Mouse (Mus musculus): ENCODE results near the gene Olfr934. TPM values are rescaled to one million over a fixed set of nuclear protein-coding genes. Genes with fewer than 3 reads are reported as not detected.

Gene Olfr934
- not detected in 2 replicates for polyA plus RNA-seq (2012; rRNA removed)

DNA sequence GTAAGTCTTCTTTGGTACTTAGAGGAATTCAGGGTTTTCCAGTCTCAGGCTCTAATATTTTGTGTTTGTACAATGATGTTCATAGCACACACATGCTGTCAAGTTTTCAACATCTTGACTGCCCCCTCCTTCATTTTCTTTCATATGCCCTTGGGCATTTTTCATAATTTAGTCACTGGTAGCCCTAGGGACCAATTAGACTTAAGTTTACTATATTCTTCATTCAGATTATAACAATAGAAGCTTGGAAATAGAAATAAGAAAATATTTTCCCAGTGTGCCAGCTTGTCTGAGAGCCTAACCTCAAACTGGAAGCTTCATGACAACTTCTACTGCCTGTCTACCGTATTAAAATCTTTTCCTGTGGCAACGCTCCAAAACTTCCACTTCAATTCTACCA is at the start of gene Olfr934:
Gene Olfr934, minus strand, starts transcription at position 101 of the 400 bp plus-strand sequence.

DNA sequence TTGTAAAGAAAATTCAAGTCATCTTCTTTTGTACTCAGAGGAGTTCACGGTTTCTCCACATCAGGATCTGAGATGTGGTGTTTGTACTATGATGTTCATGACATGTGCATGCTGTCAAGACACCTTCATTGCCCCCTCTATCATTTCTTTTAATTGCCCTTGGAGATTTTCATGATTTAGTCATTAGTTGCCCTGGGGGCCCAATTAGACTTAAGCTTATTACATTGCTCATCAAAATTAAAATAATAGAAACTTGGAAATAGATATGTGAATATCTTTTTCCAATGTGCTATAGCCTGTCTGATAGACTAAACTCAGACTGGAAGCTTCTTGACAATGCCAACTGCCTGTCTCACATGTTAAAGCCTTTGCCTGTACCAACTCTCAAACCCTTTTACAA is 35.2 kb upstream of the Olfr934 start, which contains the start of gene Olfr146:
Gene Olfr146, minus strand, starts transcription at position 101 of the 400 bp plus-strand sequence.

DNA sequence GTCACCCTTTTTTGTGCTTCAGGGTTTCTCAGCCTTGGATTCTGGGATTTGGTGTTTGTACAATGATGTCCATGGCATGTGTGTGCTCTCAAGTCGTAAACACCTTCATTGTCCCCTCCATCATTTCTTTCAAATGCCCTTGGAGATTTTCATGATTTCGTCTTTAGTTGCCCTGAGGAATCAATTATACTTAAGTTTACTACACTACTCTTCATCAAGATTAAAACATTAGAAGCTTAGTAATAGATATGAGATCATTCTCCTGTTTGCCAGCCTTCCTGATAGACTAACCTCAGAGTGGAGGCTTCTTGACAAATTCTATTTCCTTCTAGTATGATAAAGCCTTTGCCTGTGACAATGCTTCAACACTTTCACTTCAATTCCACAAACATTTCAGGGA is 11.5 kb upstream of the Olfr934 start, which contains the start of gene Olfr935:
Gene Olfr935, minus strand, starts transcription at position 101 of the 400 bp plus-strand sequence.

DNA sequence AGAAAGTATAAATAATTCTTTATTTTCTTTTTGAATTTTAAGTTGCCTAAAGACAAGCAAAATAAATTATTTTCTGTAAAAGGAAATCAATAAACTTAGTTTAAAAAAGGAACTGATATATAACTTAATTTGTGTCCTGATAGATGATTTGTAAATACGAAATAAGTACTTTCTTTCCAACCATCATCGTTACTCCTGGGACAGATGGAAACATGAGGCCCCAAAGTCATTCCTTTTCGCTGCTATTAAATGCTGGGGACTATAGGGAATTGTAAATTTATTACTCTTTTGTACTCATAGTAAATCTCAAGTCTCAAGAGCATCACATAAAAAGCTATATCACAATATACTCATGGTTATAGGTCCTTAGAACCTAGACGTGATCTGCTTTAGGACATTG is 16.1 kb downstream of the Olfr934 start, which contains the start of gene Olfr933:
Gene Olfr933, plus strand, starts transcription at position 301 of the 400 bp plus-strand sequence.

Other genes with a start within 250 kb of the Olfr934 start
- gene Olfr920, start 236.0 kb downstream of the Olfr934 start, polyA plus RNA-seq (2012; rRNA removed) = 0.04 and 0.05 TPM in 2 replicates
- gene Olfr921, start 215.2 kb downstream of the Olfr934 start, polyA plus RNA-seq (2012; rRNA removed) = not detected in 2 replicates
- gene Olfr922, start 173.7 kb downstream of the Olfr934 start, polyA plus RNA-seq (2012; rRNA removed) = not detected in 2 replicates
- gene Olfr923, start 161.8 kb downstream of the Olfr934 start, polyA plus RNA-seq (2012; rRNA removed) = not detected in 2 replicates
- not detected in 2 replicates for gene Olfr924, start 143.9 kb downstream of the Olfr934 start, polyA plus RNA-seq (2012; rRNA removed)
- not detected in 2 replicates for gene Olfr26, start 133.3 kb downstream of the Olfr934 start, polyA plus RNA-seq (2012; rRNA removed)
- gene Olfr926, start 111.2 kb downstream of the Olfr934 start, polyA plus RNA-seq (2012; rRNA removed) = not detected in 2 replicates
- not detected in 2 replicates for gene Olfr930, start 58.5 kb downstream of the Olfr934 start, polyA plus RNA-seq (2012; rRNA removed)
- gene Olfr933, start 16.0 kb downstream of the Olfr934 start, polyA plus RNA-seq (2012; rRNA removed) = not detected in 2 replicates
- not detected in 2 replicates for gene Olfr935, start 11.4 kb upstream of the Olfr934 start, polyA plus RNA-seq (2012; rRNA removed)
- gene Olfr146, start 35.1 kb upstream of the Olfr934 start, polyA plus RNA-seq (2012; rRNA removed) = not detected in 2 replicates
- not detected in 2 replicates for gene Olfr937, start 76.6 kb upstream of the Olfr934 start, polyA plus RNA-seq (2012; rRNA removed)
- not detected in 2 replicates for gene Olfr938, start 90.6 kb upstream of the Olfr934 start, polyA plus RNA-seq (2012; rRNA removed)
- not detected in 2 replicates for gene Olfr27, start 139.8 kb upstream of the Olfr934 start, polyA plus RNA-seq (2012; rRNA removed)
- not detected in 2 replicates for gene Olfr943, start 178.0 kb upstream of the Olfr934 start, polyA plus RNA-seq (2012; rRNA removed)
- gene Olfr944, start 213.6 kb upstream of the Olfr934 start, polyA plus RNA-seq (2012; rRNA removed) = not detected in 2 replicates

Measured in central nervous system, embryonic 14 days (tissue).